Mouse (Mus musculus) C2C12 (cell line): ENCODE measurements around the gene Hoxb6.

Experiments used
- CEBPB ChIP-seq: IDR thresholded peaks from one replicate; pipeline ENCODE4 v1.6.1; 2011; ENCODE audit warnings: low read depth, mild to moderate bottlenecking, control low read depth, moderate library complexity
- CTCF ChIP-seq: IDR thresholded peaks from one replicate; pipeline ENCODE4 v1.5.1; 2011; ENCODE audit not compliant: control insufficient read depth, insufficient read depth, insufficient read length
- MAX ChIP-seq: IDR thresholded peaks from one replicate; pipeline ENCODE4 v1.6.1; 2011; ENCODE audit warnings: mild to moderate bottlenecking, control low read depth
- MYOD1 ChIP-seq: IDR thresholded peaks from one replicate; pipeline ENCODE4 v1.6.1; 2011; ENCODE audit warnings: low read depth; ENCODE audit not compliant: control insufficient read depth, insufficient read length
- MYOG ChIP-seq: IDR thresholded peaks from one replicate; pipeline ENCODE4 v1.6.1; 2011; ENCODE audit not compliant: control insufficient read depth, insufficient read length; ENCODE audit errors: extremely low read depth
- USF1 ChIP-seq: IDR thresholded peaks from one replicate; pipeline ENCODE4 v1.6.1; 2011; ENCODE audit warnings: low read depth, mild to moderate bottlenecking, control low read depth, moderate library complexity

GRCm38 (mm10) chr11:96344878-96345159 lies 52.5 kb downstream of the Hoxb6 start:
- TF ChIP-seq CTCF: no peak
- no peak for TF ChIP-seq MAX
- no peak for TF ChIP-seq USF1
- no peak for TF ChIP-seq CEBPB
- no peak for TF ChIP-seq MYOG
- no peak for TF ChIP-seq MYOD1
